Mouse (Mus musculus) liver, embryonic 14.5 days (tissue): ENCODE results near the gene Peli2.

Experiments
- CTCF ChIP-seq: IDR thresholded peaks from 2 replicates; pipeline ENCODE4 v1.5.1; 2016; ENCODE audit warnings: antibody characterized with exemption, low read depth, control low read depth
- EP300 ChIP-seq: IDR thresholded peaks from 2 replicates; pipeline ENCODE4 v1.6.1; 2016; ENCODE audit warnings: antibody characterized with exemption, low read depth

DNA sequence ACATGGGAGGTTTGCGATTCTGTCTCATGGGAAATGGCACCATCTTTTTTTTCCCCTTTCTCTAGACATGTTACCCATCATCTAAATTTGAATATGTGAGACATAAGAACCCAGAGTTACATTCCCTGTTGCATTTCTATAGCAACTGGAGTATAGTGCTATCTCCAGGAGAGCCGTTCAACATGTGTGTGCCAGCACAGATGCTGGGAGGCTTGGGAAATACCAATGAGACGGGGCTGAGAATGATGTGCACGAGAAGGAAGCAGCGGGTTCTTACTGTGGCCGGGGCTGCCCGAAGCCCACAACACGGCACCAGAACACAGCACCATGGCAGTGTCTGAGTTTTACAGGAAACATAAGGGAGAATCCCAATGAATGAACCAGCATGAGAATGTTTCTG is 29.5 kb upstream of the Peli2 start:
- TF ChIP-seq CTCF (no peak), EP300 (no peak)
